Mouse (Mus musculus) regulatory T cell (primary cell): ENCODE data around the gene Nme4.

Experiments
- in situ Hi-C: fragments of 300-600 bp; cut with MboI, MseI; formaldehyde crosslinking; loops from one replicate; pipeline ENCODE4 v1.15.1; 2025; ENCODE audit warnings: high pct_unique_total_duplicates

Gene Nme4

DNA sequence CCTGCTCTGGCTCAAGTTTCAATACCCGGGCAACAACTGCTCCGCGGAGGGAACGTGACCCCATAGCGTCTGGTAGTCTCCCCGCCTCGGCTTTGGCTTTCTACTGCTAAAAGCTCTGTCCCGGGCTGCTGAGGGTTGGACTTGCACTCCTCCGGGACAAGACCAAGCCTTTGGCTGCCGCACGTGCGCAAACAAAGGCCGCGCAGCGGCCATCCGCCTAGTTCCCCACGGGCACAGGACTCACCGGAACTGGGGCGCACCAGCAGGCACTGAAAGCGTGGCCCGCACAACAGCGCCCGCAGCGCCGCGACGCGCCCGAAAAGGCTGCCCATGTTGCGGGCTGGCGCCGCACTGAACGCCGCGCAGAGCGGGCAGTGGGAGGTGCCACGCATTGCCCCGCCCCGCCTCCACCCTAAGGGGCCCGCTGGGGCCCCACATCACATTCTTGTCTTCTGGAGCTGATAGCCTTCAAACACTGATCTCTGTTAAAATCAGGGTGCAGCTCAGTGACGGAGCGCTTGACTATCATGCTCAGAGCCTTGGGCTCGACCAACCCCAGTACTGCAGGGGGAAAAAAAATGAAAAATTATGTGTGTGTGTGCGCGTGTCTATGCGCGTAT is at the start of gene Nme4:
Gene Nme4 (minus strand): TSS at position 482 of the 620 bp plus-strand sequence.
- in situ Hi-C loops, result no loop called here

GRCm38 (mm10) chr17:26143386-26143785 is 48.0 kb upstream of the Nme4 start:
- in situ Hi-C loops, result no loop called here

DNA sequence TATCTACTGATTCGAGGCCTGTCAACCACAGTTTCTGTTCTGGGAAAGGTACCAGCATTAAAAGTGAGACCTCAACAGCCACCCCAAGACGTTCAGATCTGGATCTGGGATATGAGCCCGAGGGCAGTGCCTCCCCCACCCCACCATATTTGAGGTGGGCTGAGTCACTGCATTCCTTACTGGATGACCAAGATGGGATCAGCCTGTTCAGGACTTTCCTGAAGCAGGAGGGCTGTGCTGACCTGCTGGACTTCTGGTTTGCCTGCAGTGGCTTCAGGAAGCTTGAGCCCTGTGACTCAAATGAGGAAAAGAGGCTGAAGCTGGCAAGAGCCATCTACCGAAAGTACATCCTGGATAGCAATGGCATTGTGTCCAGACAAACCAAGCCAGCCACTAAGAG is 47.4 kb upstream of the Nme4 start:
- in situ Hi-C loops, result no loop called here

GRCm38 (mm10) chr17:26138901-26139381 is 43.5 kb upstream of the Nme4 start:
- in situ Hi-C loops, result no loop called here

GRCm38 (mm10) chr17:26138239-26138836 is 42.9 kb upstream of the Nme4 start, which contains the start of gene Axin1:
TSS of gene Axin1 (plus strand) at chr17:26138688.
- in situ Hi-C loops, result no loop called here

DNA sequence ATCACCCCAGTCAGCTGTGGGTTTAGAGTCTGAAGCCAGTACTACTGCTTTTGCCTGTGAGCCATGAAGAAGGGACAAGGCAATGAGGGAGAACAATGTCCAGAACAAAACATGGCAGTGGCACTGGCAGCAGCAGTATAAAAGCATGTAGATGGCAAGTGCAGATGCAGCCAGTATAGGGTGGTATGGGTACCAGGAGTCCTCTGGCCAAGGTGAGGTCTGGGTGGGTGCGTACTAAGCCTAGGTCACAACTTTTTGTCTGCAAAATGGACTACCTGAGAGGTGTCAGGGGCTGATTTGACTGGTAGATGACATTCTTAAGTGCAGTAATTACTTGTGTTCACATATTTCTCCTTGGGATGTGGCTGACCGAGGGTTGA is 42.3 kb upstream of the Nme4 start:
- in situ Hi-C loops, result no loop called here

GRCm38 (mm10) chr17:26137106-26137750 is 41.8 kb upstream of the Nme4 start:
- in situ Hi-C loops, result no loop called here

DNA sequence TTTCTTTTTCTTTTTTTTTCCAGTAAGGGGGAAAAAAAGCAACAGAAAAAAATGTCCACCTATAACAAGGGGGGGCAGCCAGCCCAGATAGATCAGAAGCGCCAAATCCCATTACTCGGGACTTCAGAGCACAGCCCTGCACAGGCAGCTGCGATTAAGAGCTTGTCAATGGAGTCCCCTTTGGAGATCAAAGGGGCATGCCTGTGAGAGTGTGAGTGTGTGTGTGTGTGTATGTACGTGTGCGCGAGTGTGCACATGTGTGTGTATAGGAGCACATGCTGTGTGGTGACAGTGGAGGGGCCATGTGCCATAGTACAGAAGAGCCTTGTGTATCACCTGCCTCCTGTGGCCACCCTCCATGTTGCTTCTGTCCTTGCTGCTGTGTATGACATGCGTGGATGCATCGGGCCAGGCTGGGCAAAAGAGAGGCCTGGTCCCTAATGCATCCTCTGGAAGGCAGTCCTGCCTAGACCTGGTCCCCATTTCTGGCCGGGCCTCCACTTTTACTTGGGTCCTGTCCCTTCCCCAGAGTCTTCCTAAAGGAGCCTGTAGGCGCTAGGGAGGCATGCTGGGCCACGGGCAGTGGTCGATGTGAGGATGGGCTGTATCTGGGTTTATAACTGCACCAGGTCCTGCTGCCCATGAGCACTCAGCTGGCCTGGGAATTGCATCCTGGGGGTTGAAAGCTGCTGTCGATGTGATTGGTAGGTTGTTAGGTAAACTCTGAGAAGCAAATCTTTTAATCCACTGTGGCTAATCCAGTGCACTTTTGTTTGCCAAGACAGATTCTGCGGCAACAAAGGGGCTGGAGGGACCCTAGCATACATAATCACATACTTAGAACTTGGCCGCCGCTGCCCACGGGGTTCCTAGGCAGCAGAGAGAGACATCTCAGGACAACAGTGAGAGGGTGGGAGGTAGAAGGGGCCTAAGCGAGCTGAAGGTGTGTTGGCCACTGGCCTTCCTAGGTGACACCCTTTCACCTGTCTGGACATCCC is 36.8 kb upstream of the Nme4 start:
- in situ Hi-C loops, result no loop called here

DNA sequence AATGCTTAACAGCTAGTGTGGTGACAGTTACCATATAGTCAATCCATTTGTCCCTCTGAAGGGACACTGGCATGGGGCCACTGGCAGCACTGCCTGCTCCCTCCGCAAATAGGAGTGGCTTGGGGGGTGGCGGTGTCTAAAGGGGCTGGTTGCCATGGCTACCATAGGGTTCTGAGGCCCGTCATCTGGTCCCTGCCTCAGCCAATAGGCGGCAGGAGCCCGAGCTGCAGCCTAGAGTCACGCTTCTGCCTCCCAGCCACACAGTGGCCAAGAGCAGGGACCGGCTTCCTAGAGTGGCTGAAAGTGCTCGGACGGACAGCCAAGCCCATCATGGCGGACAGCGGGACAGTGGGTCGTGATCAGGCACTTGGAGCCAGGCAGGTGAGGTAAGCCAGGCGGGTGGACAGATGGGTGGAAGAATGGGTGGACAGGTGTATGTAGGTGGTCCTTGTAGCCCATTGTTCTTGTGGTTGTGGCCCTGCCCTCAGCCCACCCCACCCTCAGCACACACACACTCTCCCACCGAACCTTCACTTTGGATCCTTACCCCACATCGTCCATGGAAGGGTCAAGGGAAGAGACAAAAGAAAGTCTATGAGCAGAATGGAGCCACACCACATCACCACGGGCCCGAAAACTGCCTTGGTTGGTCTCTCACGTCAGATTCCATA is 35.8 kb upstream of the Nme4 start:
- in situ Hi-C loops, result no loop called here

DNA sequence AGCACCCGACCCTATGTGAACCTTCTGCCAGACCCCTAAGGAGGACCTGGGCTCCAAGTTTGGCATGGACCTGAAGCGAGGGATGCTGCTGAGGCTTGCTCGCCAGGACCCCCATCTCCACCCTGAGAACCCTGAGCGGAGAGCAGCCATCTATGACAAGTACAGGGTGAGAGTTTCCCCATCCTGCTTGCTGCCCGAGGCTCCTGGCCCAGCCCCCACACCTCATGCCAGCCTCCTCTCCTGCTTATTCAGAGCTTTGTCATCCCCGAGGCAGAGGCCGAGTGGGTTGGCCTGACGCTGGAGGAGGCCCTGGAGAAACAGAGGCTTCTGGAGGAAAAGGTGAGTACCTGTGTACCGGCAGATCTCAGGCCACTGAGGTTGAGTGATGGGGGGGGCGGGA is 29.8 kb upstream of the Nme4 start:
- in situ Hi-C loops, result no loop called here

- in situ Hi-C loops, result loop anchor here (5.0 kb wide), 1 partner anchor 1713 kb away; the partner anchor contains the start of gene Snrpc
These were observed 29.2 kb upstream of the Nme4 start for GRCm38 (mm10) chr17:26124560-26124959.

DNA sequence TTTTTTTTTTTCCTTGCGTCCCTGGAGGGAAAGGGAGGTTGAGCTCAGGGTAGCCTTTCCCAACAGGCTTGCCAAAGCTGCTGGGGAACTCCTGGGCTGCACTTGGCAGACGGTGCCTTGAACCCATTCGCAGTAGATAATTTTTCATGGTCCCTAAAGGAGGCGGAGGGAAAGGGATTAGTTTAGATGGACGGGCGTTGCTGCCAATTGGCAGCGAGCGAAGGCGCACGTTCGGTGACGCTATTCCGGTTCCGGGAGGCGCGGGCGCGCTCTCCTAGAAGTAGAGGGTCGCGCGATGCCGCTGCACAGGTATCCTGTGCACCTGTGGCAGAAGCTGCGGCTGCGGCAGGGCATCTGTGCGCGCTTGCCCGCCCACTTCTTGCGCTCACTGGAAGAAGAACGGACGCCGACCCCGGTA is 27.9 kb upstream of the Nme4 start, which contains the start of gene Mrpl28:
Gene Mrpl28 (plus strand): TSS at position 234 of the 418 bp plus-strand sequence.
- in situ Hi-C loops, result loop anchor here (5.0 kb wide), 1 partner anchor 1714 kb away; the partner anchor contains the start of gene Snrpc

- in situ Hi-C loops, result loop anchor here (5.0 kb wide), 1 partner anchor 1715 kb away; the partner anchor contains the start of gene Snrpc
These were observed 27.2 kb upstream of the Nme4 start for GRCm38 (mm10) chr17:26122431-26123140.

GRCm38 (mm10) chr17:26119766-26120710 is 24.6 kb upstream of the Nme4 start:
- in situ Hi-C loops, result loop anchor here (5.0 kb wide), 1 partner anchor 1717 kb away; the partner anchor contains the start of gene Snrpc

- in situ Hi-C loops, result no loop called here
These were observed 21.3 kb upstream of the Nme4 start for GRCm38 (mm10) chr17:26116503-26117258.

GRCm38 (mm10) chr17:26115956-26116487 is 20.6 kb upstream of the Nme4 start:
- in situ Hi-C loops, result no loop called here

GRCm38 (mm10) chr17:26115205-26115898 is 19.9 kb upstream of the Nme4 start:
- in situ Hi-C loops, result no loop called here
